Mouse (Mus musculus): ENCODE measurements around the gene Edc3. TPM values are rescaled to one million over a fixed set of nuclear protein-coding genes. Genes with fewer than 3 reads are reported as not detected.

Gene Edc3
- 9.5 TPM for polyA plus RNA-seq (2014; fragmentation: Illumina TruSeq; extraction: RNeasy Lipid Tissue Mini Kit (QIAGEN cat#74804); ENCODE audit: insufficient read depth, low read depth, low replicate concordance)

DNA sequence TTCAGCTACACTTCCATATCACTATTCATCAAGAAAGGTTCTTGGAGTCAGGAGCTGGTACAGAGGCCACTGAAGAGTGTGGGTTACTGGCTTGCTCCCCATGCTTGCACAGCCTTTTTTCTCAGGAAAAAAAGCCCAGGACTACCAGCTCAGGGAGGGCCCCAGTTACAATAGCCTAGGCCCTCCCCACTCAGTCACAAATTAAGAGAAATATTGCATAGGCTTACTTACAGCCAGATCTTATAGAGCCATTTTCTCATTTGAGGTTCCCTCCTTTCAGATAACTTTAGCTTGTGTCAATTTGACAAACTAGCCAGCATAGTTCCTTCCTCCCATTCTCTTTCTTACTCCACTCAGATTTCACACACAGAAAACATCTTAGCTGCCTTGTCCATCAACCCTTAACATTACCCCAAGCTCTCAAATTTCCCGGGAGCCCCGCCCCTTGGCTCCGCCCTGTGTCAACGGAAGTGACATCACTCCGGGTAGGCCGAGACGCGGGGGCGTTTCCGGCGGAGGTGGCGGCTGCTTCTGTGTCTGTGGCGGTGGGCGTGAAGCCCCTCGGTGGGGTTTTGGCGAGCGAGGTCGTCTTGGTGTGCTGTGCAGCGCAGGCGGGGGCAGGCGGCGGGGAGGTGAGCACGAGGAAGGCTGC, at the start of gene Edc3:
Gene Edc3, plus strand, starts transcription at position 473 of the 652 bp plus-strand sequence.

DNA sequence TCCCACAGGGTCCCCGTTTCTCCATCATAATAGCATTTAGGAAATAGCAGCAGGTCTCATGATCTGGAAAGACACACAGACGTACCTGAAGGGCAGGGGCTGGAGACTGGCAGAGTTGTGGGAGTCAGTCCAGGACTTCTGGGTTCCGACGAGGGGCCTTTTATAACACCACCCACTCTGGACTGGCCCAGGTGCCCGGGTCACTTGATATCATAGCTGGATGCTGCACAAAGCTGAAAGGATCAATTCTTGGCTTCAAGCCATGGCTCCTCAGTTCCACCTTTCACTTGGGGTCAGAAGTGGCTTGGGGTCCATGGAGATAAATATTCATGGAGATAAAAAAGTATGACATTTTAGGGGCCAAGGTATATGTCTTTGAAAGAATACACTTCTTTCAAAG, 24.8 kb upstream of the Edc3 start, which contains the start of gene Cyp1a2:
Gene Cyp1a2, minus strand, starts transcription at position 184 of the 400 bp plus-strand sequence.

GRCm38 (mm10) chr9:57687751-57688150, 20.6 kb upstream of the Edc3 start, which contains the start of gene Cyp1a1:
Gene Cyp1a1 (plus strand): TSS chr9:57687928.

DNA sequence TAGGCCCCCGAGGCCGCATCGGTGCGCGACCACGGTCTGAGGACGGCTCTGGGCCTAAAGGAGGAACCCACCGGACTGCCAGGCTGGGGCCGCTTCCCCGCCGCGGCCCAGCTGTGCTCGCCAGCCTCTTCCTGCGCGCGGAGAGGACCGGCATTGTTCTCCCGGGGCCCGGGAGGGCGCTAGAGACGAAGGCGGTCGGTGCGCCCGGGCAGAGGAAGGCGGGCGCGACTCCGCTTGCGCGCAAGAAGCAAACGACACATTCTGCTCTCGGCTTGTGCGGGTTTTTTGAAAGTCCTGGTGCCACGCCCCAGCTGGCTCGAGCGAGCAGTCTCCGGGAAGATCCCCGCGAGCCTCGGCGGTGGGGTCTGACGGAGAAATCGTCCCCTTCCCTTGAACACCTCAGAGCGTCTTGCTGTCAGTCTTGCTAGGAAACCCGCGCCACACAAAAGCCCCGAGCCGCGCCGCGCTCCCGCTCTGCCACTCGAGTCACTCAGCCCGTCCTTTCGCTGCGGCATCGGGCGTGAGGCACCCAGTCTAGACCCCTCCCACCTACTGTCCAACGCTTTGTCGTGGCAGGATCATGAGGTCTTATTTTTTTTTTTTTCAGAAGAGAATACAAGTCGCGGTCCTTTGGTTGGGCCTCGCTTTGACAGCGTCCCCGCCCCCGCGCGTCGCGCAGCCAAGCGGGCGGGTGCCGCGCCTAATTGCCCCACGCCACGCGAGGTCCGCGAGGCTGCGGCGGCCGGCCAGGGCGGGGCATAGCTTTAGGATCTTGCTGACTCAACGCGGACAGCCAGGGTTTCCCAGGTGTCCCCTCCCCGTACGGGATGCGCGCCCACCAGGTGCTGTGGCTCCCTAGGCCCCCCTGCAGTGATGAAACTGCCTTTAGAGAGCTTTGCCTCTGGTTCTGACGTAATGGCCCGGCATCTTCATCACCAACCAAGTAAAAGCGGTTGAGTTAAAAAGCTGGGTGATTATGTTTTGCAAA, 57.3 kb downstream of the Edc3 start, which contains the start of gene Clk3:
Gene Clk3, minus strand, starts transcription at position 497 of the 988 bp plus-strand sequence.

Other genes with a start within 250 kb of the Edc3 start
- 3.3 TPM for gene Scamp5, start 240.5 kb upstream of the Edc3 start, polyA plus RNA-seq (2014; fragmentation: Illumina TruSeq; extraction: RNeasy Lipid Tissue Mini Kit (QIAGEN cat#74804); ENCODE audit: insufficient read depth, low read depth, low replicate concordance)
- 0.50 TPM for gene Rpp25, start 204.5 kb upstream of the Edc3 start, polyA plus RNA-seq (2014; fragmentation: Illumina TruSeq; extraction: RNeasy Lipid Tissue Mini Kit (QIAGEN cat#74804); ENCODE audit: insufficient read depth, low read depth, low replicate concordance)
- gene Cox5a, start 187.3 kb upstream of the Edc3 start, polyA plus RNA-seq (2014; fragmentation: Illumina TruSeq; extraction: RNeasy Lipid Tissue Mini Kit (QIAGEN cat#74804); ENCODE audit: insufficient read depth, low read depth, low replicate concordance): 258 TPM
- gene Fam219b, start 171.0 kb upstream of the Edc3 start, polyA plus RNA-seq (2014; fragmentation: Illumina TruSeq; extraction: RNeasy Lipid Tissue Mini Kit (QIAGEN cat#74804); ENCODE audit: insufficient read depth, low read depth, low replicate concordance): 13.3 TPM
- gene Mpi, start 155.8 kb upstream of the Edc3 start, polyA plus RNA-seq (2014; fragmentation: Illumina TruSeq; extraction: RNeasy Lipid Tissue Mini Kit (QIAGEN cat#74804); ENCODE audit: insufficient read depth, low read depth, low replicate concordance): 13.2 TPM
- 34.8 TPM for gene Scamp2, start 147.6 kb upstream of the Edc3 start, polyA plus RNA-seq (2014; fragmentation: Illumina TruSeq; extraction: RNeasy Lipid Tissue Mini Kit (QIAGEN cat#74804); ENCODE audit: insufficient read depth, low read depth, low replicate concordance)
- gene Ulk3, start 119.1 kb upstream of the Edc3 start, polyA plus RNA-seq (2014; fragmentation: Illumina TruSeq; extraction: RNeasy Lipid Tissue Mini Kit (QIAGEN cat#74804); ENCODE audit: insufficient read depth, low read depth, low replicate concordance): 5.4 TPM
- not detected for gene Cplx3, start 102.3 kb upstream of the Edc3 start, polyA plus RNA-seq (2014; fragmentation: Illumina TruSeq; extraction: RNeasy Lipid Tissue Mini Kit (QIAGEN cat#74804); ENCODE audit: insufficient read depth, low read depth, low replicate concordance)
- gene Lman1l, start 87.8 kb upstream of the Edc3 start, polyA plus RNA-seq (2014; fragmentation: Illumina TruSeq; extraction: RNeasy Lipid Tissue Mini Kit (QIAGEN cat#74804); ENCODE audit: insufficient read depth, low read depth, low replicate concordance): not detected
- 58.2 TPM for gene Csk, start 54.9 kb upstream of the Edc3 start, polyA plus RNA-seq (2014; fragmentation: Illumina TruSeq; extraction: RNeasy Lipid Tissue Mini Kit (QIAGEN cat#74804); ENCODE audit: insufficient read depth, low read depth, low replicate concordance)
- not detected for gene Cyp1a2, start 24.8 kb upstream of the Edc3 start, polyA plus RNA-seq (2014; fragmentation: Illumina TruSeq; extraction: RNeasy Lipid Tissue Mini Kit (QIAGEN cat#74804); ENCODE audit: insufficient read depth, low read depth, low replicate concordance)
- 7.8 TPM for gene Cyp1a1, start 20.6 kb upstream of the Edc3 start, polyA plus RNA-seq (2014; fragmentation: Illumina TruSeq; extraction: RNeasy Lipid Tissue Mini Kit (QIAGEN cat#74804); ENCODE audit: insufficient read depth, low read depth, low replicate concordance)
- gene Clk3, start 57.3 kb downstream of the Edc3 start, polyA plus RNA-seq (2014; fragmentation: Illumina TruSeq; extraction: RNeasy Lipid Tissue Mini Kit (QIAGEN cat#74804); ENCODE audit: insufficient read depth, low read depth, low replicate concordance): 55.9 TPM
- 4.1 TPM for gene Arid3b, start 128.3 kb downstream of the Edc3 start, polyA plus RNA-seq (2014; fragmentation: Illumina TruSeq; extraction: RNeasy Lipid Tissue Mini Kit (QIAGEN cat#74804); ENCODE audit: insufficient read depth, low read depth, low replicate concordance)
- 40.9 TPM for gene Ubl7, start 202.4 kb downstream of the Edc3 start, polyA plus RNA-seq (2014; fragmentation: Illumina TruSeq; extraction: RNeasy Lipid Tissue Mini Kit (QIAGEN cat#74804); ENCODE audit: insufficient read depth, low read depth, low replicate concordance)
- 29.3 TPM for gene Sema7a, start 231.6 kb downstream of the Edc3 start, polyA plus RNA-seq (2014; fragmentation: Illumina TruSeq; extraction: RNeasy Lipid Tissue Mini Kit (QIAGEN cat#74804); ENCODE audit: insufficient read depth, low read depth, low replicate concordance)

Measured in lung, adult 10 weeks (tissue).